Mouse (Mus musculus) brain, adult 2 months (tissue): Measurements from ENCODE around the gene Lcmt1.

Experiments
- DNase-seq: peaks from one replicate; pipeline ENCODE4 v3.0.0; 2011; ENCODE audit warnings: low read depth, low spot score

The Lcmt1 gene

DNA sequence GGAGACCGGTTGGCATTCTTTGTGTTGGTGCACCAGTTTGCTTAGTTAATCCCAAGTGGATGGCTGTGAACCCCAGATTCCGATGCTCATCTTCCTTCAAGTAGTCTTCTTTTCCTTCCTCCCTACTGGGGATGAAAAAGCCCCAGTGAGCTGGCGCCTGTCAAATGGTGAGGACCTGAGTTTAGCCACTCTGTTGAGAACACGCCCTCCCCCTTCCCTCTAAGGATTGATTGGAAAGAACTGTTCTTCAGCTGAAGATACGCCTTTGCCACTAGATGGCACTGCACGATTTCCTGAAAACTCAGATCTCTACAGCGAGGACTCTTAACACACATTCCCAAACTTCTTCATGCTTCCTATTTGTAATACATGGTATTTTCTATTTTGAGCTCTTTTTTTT lies 29.2 kb downstream of the Lcmt1 start:
- DNase-seq: peak; percentile 93

DNA sequence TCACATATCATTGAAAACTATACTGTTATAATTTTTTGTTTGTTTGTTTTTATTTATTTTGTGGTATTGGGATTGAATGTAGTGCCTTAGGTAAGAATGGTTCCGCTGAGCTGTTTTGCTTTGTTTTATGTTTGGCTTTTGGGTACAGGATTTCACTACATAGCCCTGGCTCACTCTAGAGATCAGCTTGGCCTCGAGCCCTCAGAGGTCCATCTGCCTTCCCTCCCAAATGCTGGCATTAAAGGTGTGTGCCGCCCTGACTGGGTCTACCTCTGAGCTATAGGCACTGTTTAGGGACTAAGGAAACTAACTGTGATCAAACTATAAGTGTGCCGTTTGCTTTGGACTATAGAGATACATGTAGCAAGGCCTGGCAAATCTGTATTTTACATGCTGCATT lies 29.7 kb downstream of the Lcmt1 start:
- peak; percentile 92 for DNase-seq

DNA sequence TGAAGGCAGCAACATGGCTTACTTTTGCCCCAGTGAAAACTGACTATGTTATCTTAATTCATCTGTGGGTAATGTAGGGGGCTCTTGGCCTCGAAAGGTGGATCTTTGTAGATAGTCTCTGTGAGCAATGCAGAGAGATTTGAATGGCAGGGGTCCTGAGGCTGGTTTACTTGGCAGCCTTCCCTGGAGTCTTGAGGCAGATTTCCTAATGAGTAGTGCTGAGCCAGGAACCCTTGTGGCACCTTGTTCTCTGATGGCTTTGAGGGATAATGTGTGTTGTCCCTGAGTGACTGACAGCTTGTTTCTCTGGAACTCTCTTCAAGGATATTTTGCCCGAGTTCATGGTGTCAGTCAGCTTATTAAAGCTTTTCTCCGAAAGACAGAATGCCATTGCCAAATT lies 31.5 kb downstream of the Lcmt1 start:
- no peak for DNase-seq

DNA sequence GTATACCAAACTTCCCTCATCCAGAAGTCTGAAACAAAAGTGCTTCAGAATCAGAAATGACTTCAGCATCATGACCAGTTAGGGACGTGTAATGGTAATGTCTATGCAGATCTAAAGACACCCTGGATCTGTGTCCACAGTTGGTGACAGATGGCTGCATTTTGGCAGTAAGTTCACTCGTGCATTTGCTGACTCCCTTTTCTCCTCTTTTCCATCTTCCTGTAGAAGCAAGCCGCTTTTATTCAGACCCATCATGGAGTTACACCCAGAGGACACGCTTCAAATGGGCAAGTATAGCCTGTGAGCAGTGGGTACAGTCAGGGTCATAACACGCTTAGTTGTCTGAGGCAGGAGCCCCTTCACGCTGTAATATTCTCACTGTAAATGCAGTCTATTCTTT lies 34.6 kb downstream of the Lcmt1 start:
- peak; percentile 90 for DNase-seq

DNA sequence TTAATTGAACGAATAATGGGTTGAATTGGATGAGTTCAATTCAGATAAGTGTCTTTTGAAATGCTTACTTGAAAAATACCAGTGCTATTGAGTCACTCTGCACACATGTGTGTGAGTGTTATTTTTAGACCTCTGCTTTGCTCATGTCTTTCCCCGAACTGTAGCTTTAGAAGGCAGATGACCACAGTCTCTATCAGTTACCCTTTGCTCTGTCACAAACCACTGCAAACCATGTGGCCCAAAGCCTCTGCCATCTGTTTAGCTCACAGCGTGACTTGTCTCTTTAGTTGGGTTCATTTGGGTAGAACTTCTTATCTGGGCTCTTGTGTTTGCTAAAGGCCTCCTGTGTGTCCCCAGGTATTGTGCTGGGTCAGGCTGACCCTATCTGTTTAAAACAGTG lies 36.0 kb downstream of the Lcmt1 start:
- DNase-seq: peak; percentile 65

DNA sequence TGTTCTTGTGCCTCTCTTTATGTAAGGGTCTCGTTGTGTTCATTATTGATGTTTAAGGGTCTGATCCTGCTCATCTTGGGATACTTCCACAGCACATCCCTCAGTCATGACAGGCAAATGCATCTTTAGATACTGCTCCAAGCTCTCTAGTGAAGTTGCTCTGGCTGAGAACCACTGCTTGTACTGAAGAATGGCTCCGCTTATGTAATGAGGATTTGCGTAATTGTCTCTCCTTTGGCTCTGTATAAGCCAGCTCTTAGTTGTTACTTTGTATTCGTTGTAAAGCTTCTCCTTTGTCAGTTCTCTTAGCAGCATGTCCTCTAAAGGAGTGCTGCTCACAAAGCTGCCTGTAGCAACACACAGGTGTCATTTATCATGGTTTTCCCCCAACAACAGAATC lies 37.4 kb downstream of the Lcmt1 start:
- peak; percentile 56 for DNase-seq

DNA sequence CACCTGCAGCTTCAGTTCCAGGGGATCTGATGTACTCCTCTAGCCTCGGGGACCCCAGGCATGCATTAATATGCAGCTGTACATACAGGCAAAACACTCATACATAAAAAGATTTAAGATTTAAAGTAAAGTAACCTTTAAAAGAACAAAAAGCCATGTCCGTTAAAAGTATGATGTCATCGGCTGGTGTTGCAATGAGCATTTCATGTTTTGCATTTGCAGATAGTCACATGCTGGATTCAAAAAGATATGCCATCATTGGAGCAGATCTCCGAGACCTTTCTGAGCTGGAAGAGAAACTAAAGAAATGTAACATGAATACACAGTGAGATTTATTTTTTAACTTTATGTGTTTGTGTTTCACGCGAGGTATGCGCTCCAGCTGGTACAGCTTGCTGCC lies 40.9 kb downstream of the Lcmt1 start:
- no peak for DNase-seq

DNA sequence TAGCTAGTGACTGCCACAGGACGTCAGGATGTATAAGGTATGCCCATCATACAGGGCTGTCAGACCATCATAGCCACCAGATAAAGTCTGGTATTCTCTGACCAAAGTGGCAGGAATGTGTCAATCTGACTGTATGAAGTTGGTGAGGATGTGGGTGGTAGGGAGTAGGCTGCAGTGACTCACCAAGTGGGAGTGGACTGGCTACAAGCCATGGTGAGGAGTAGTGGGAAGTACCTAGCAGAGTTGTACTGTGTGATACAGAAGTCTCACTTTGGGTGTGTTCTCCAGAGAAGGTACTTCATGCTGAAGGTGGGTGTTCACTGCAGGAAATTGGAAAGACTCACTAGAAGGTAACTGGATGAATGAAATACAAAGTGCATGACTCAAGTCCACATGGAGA lies 41.5 kb downstream of the Lcmt1 start:
- DNase-seq: peak; percentile 84

DNA sequence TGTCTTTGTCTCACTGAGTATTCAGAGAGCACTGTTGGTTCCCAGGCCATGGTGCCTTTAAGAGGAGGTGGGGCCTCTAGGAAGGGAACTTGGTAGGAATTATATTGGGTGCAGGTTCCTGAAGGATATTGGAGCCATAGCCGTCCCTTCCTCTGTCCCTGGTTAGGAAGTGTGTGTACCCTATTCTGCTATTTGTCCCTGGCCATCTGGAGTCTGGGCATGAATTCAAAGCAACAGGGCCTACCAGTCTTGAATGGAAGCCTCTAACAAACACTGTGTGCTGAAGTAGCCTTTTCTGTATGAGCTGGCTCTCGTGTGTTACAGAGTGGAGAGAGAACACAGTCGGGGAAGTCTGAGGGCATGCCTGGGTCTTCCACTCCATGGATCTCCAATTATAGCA lies 42.6 kb downstream of the Lcmt1 start:
- peak; percentile 96 for DNase-seq

DNA sequence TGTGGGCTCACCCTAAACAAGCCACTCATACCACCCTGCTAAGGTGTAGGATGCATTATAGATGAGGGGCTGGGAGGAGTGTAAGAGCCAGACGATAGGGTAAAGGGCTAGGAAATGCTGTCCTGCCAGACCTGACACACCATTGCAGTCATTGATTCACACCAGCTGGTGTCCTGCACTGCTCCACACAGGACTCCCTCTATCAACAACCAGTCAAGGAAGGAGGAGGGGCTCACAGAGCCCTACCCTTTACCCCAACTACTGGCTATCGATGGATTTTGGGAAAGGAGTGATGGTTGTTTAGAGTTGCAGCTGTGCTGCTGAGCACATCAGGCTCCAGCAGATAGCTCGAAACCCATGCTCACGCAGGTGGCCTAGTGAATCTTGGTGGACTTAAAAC lies 47.2 kb downstream of the Lcmt1 start:
- no peak for DNase-seq

DNA sequence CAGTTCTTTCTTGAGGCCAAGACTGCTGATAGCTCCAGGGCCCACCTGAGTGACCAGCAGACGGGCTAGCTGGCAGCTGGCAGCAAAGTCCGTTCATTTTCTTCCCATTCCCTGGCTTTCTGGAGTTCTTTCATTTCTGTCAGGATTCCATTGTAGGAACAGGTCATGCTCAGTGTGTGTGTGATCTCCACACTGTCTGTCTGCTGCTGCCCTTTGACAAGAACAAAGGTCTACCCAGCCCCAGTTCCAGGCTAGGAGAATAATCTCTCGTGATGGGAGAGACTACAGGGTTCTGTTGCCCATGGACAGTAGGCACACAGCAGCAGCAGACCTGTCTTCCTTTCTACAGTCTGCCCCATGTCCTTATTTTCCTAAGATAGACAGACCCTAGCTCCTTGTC lies 48.1 kb downstream of the Lcmt1 start:
- DNase-seq: no peak

DNA sequence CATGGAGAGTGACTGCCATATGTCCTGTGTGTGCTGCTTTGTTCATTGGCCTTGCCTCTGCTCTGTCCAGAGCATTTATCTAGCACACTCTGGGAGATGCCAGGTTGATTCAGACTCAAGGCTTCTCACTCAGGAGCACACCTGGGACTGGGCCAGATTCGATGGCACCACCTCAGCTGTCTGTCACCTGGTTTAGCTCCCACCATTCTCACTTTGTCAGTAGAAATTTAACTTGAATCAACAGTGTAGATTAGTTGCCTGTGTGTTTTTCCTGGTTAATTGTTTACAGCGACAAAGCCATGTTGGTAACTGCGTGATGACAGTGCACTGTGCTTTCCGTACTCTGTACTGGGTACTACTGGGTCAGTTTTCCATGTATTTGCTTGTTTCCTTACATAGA lies 50.4 kb downstream of the Lcmt1 start:
- DNase-seq: no peak

DNA sequence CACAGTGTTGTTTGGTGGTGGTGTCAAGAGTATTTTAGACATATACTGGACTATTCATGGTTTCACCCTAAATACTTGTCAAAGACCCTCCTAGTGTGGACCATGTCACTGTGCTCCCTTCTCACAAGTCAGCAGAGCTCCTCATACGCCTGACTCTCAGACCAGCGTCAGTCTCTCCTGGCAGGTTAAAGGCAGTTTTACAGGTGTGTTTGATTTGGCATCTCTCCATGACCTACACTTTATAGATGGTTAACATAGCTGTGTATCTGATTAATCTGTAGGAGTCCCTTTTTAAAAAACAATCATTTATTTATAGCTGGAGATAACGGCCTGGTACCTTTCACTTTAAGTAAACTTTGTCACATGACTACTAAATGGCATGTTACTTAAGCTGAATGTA lies 52.4 kb downstream of the Lcmt1 start:
- DNase-seq: no peak

DNA sequence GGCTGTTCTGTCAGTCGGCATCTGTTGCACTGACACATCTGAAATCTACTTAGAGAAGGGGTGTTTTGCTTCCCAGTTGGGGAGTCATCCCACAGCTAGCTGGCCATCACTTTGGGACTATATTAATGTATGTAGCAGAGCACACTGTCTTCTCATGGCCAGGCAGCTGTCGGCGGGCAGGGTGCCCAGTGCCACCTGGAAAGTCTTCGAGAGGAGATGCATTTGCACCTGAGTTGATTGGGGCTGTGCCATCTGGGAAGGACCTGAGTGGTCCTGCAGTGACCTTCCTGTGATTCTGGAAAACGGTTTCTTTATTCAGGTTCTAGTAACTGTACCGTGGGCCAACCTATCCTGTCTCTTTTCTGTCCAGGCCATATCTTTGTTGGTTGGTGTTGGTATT lies 54.7 kb downstream of the Lcmt1 start:
- DNase-seq: peak; percentile 44

DNA sequence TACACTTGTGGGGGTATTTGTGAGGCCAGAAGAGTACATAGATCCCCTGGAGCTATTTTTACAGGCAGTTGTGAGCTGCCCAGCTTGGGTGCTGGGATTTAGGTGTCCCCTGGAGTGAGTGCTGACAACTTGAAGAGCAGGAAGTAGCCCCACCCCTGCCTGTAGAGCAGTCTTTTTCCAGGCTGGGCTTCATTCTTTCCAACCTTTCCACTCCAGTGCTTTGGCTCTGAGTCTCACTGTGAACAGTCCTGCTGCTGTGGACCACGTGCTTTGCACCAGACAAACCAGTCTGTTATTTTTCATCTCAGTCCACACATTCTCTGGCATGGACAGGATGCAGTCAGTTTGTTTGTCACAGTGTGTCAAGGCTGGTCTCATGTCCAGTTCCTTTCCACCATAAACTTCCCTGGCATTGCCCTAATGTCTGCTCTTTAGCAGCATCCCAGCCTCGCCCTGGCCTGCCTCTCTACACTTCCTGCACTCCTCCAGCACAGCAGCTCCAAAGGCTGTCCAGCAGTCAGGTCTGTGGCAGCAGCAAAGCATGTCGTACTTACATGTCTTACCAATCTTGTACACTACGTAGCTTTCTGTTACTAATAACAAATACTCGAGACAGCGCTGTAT lies 55.7 kb downstream of the Lcmt1 start:
- DNase-seq: peak; percentile 41

DNA sequence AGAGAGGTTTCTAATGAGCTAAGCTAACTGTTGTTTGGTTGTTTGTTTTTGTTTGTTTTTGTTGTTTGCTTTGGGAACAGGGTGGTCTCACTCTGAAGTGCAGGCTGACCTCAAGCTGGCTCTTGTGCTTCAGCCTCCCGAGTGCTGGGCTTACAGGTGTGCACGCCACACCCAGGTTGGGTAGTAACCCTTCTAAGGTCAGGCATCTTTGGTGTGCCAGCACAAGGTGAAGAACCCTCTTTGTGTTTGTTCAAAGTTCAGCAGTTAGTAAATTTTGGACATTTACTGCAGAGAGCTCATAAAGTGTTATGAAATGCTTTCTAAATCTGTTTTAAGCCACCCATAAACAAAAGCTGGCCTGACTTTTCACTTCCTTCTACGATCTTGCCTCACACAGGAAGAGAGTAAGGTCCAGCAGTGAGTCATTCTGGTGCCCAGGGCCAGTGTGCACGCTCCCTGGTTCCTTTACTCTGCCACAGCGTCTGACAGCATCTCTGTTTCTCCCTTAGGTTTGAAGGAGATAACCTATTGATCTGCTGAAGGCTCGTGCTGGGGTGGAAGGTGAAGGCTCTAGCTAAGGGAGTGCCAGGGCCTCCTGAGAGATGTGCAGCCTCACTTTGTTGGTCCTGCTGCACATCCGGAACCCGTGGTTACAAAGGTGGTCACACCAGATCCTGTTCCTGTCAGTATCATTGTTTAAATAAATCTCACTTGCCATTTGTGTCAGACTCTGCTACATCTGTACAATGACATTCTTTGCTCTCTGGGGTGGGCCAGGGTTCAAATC lies 60.2 kb downstream of the Lcmt1 start:
- no peak for DNase-seq

DNA sequence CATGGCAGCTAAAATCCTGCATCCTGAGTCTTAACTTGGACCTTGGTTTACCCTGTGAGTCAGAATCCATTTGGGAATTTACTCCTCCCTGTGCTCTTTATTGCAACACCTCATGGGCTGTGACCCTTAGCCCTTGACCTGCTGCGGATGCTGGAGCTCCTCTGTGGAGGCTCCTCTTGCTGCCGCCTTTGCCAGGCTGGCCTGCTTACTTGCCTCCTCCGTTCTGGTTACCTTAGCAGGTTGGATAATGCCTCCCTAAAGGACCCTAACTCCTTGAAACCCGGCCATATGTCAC lies 60.8 kb downstream of the Lcmt1 start:
- no peak for DNase-seq

DNA sequence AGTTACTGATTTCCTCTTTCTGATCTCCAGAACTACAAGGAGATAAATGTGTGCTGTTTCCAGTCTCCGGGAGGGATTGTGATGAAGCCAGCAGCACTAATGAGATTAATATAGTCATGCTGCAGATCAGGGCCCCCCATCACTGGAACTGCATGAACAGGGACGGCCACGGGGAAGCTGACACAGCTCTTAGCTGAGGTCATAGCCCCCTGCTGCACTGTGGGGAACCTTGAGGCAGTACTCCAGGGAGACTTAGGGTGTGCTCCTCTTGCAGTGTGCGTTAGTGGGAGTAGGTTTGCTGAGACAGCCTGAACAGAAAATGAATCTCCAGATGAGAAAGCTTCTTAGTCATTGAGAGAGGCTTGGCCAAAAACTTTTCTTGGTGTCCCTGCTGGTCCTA lies 61.6 kb downstream of the Lcmt1 start:
- no peak for DNase-seq

DNA sequence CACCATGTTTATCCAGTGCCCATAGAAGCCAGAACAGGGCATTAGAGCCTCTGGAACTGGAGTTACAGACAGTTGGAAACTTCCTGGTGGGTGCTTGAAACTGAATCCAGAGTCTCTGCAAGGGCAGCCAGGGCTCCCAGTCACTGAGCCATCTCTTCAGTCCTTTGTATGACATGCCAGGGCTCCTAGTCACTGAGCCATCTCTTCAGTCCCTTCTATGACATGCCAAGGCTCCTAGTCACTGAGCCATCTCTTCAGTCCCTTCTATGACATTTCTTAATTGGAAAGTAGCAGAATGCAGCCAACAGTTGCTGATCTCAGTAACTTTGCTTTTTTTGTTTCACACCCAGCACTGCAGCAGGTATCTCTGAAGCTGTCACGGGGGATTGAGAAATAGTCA lies 72.5 kb downstream of the Lcmt1 start:
- DNase-seq: no peak

DNA sequence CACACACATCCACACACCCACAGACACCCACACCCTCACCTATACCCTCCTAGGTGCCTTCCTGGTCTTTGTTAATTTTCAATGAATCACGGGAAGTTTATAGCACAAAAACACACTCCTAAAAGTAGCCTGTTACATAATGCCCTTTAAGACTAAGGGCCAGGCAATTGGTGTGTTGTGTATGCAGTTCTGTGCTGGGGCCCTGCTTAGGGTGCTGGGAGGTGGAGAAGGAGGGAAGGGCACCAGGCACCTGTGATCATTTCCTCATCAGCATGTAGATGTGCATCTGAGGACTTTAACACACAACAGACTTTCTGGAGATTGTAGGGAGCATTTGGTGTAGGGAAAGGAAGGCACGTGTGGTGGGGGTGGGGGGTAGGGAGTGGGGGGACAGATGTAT lies 79.2 kb downstream of the Lcmt1 start:
- DNase-seq: no peak

DNA sequence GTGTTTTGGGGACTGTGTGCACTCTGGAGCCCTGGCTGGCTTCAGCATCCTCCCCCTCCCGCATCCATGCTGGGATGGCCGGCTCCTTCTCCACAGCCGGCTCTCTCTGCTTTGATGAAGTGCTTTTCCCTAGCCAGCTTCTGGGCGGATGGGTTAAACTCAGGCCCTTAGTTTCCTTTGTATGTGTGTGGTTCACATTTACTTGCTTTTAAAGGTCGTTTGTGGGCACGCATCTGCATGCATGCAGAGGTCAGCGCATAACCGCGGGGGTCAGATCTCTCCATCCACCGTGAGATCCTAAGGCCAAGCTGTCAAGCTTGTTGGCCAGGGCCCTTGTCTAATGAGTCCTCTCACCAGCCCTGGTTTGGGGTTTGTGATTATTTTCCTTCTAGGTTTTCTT lies 80.1 kb downstream of the Lcmt1 start:
- DNase-seq: no peak

DNA sequence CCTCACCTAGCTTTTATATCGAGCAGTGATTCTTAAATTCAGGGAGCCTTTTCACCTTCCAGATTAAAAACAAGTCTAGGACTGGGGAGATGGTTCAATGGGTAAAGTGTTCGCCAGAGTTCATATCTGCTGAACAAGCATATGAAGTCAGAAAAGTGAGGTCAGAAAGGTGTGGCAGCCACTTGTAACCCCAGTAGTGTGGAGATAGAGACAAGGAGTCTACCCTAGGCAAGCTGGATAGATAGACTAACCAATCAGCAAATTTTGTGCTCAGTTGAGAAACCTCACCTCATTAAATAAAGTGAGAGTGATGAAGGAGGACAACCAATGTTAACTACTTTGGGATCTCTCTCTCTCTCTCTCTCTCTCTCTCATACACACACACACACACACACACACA lies 80.9 kb downstream of the Lcmt1 start:
- DNase-seq: no peak

DNA sequence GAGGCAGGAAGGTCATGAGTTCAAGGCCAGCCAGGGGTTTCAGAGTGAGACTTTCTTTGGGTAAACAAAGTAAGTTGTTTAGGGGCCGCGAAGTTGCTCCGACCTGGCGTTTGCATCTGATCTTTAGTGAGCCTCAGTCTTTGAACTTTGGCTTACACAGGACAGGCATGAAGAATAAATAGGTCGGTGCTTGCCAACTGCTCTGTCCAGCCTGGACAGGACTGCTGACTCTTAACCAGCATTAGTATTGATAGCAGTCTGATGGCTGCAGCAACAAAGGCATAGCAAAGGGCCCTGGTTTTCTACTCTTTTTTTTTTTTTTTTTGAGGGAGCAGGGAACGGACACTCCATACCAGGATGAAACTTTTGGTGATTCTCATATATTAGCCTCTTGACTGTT lies 83.0 kb downstream of the Lcmt1 start:
- DNase-seq: no peak

DNA sequence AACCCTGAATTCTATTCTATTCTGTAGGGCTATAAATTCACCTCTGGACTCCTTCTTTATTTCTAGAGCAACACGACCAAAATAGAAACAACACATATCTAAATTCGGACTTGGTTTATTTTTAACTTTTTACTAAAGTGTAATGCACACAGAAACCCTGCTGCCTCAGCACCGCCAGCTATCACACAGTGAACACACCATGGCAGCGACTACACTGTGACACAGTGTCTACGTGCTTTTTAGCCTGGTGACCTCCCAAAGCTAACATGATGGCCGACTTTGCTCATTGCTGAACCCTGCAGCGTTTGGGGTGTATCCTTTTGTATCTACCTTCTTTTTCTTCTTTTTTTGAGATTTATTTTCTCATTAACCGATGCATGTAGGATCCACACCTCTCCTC lies 83.5 kb downstream of the Lcmt1 start:
- DNase-seq: no peak
